8 mouse cellular contexts compared by ENCODE assay signal in the genomic region with DNA sequence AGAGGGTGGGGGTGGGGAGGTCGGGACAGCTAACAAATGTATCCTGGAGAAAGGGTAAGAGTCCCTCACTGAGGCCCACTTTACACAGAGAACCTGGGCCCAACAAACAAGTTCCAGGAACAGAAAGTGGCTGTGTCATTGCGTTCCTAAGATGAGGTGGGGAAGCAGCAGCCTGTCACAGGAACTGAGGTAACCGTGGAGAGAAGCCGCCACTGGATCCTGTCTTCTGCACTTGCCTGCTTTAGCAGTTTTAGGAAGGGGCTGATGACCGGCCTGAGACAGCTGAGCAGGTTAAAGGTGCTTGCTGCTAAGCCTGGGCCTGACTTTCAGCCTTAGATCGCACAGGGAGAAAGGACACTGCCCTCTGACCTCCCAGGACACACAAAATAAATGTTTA. TPM values are rescaled to one million over a fixed set of nuclear protein-coding genes. Genes with fewer than 3 reads are reported as not detected.
DNase-seq lines count a peak whose midpoint lies in the region; ATAC-seq and TF ChIP-seq lines count a peak whose summit lies in the region.

No protein-coding gene starts in this region.

- peak overlapping the region; percentile 14; the same call in 1 of the 2 replicates for H3K9ac ChIP-seq in heart, embryonic 16.5 days (ENCODE audit: low read length)

- no peaks in the 10 kb centered on the region for H3K27me3 ChIP-seq in E14TG2a.4 (ENCODE audit: insufficient read depth, low read length)
- H3K27me3 ChIP-seq in heart, embryonic 16.5 days (ENCODE audit: control insufficient read depth, insufficient read depth, low read length), result no peaks in the 10 kb centered on the region

- no peak for TF ChIP-seq CTCF in E14TG2a.4 (conservative IDR thresholded peaks at IDR 0.05; ENCODE audit: low read length)

- H3K36me3 ChIP-seq in E14TG2a.4 (ENCODE audit: insufficient read depth, low read length), result no peaks in the 10 kb centered on the region
- no peaks in the 10 kb centered on the region for H3K36me3 ChIP-seq in heart, embryonic 16.5 days (ENCODE audit: control insufficient read depth, insufficient read depth)

- peak overlapping the region; percentile 33; the same call in 1 of the 2 replicates for H3K4me2 ChIP-seq in heart, embryonic 16.5 days (ENCODE audit: low read depth, low read length)

- 29% methylated on average over 6 of the region's 6 CpGs for WGBS in heart, embryonic 16.5 days

- peak overlapping the region; percentile 96 for H3K27ac ChIP-seq in brown adipose tissue, adult 24 weeks (replicated peaks; ENCODE audit: low read depth, low read length)
- H3K27ac ChIP-seq in heart, embryonic 16.5 days (ENCODE audit: low read length), result peak overlapping the region; percentile 100

- intact Hi-C loops in left cerebral cortex, postnatal 10 days (cut with DNase I), result no loop called here
- intact Hi-C loops in left cerebral cortex, postnatal 14 days (cut with DNase I), result no loop called here

- H3K4me1 ChIP-seq in E14TG2a.4 (replicated peaks; ENCODE audit: low read depth, low read length), result peaks cover 76% of the 10 kb centered on the region
- peaks cover 54% of the 10 kb centered on the region for H3K4me1 ChIP-seq in brown adipose tissue, adult 24 weeks (ENCODE audit: control insufficient read depth, insufficient read depth, insufficient read length, low read length)
- H3K4me1 ChIP-seq in heart, embryonic 16.5 days (ENCODE audit: control insufficient read depth, insufficient read depth, low read length), result peaks cover 64% of the 10 kb centered on the region

- peak overlapping the region; percentile 92 for H3K4me3 ChIP-seq in E14TG2a.4 (replicated peaks; ENCODE audit: low read length)
- no peak overlapping the region for H3K4me3 ChIP-seq in brown adipose tissue, adult 24 weeks (ENCODE audit: insufficient read depth, low read depth, low read length)
- no peak overlapping the region for H3K4me3 ChIP-seq in heart, embryonic 16.5 days (ENCODE audit: low read length)

- peak; percentile 69 for DNase-seq in liver
- DNase-seq in naive thymus-derived CD4-positive, alpha-beta T cell, adult 2 months (ENCODE audit: low read depth), result peak; percentile 62
- no peak for DNase-seq in left cerebral cortex, postnatal 10 days (ENCODE audit: extremely low spot score in 1 of 2, low spot score in 2 of 2)
- no peak for DNase-seq in left cerebral cortex, postnatal 14 days (ENCODE audit: low spot score in 2 of 2)
- DNase-seq in urinary bladder, postnatal 25 days (ENCODE audit: low spot score), result no peak

- no peaks in the 10 kb centered on the region for H3K9me3 ChIP-seq in E14TG2a.4 (ENCODE audit: low read length)
- H3K9me3 ChIP-seq in heart, embryonic 16.5 days (replicated peaks; ENCODE audit: control insufficient read depth, low read length), result no peaks in the 10 kb centered on the region

- ATAC-seq in heart, embryonic 16.5 days (replicated peaks; ENCODE audit: extremely low read depth, insufficient read depth, low FRiP score), result no peak

RNA-seq across cellular contexts. Expression of gene Scyl1, which starts 35.6 kb away (rescaled TPM):
- 49.2 and 54.3 TPM in 2 replicates for polyA plus RNA-seq in brown adipose tissue, adult 24 weeks (2012; ENCODE audit: insufficient read depth, insufficient read length, missing spikeins)
- polyA plus RNA-seq in heart, embryonic 16.5 days (2015; fragmentation: Nextera tagmentation; extraction: Ambion mirVana), result 62.1 and 66.6 TPM in 2 replicates
- total RNA-seq in left cerebral cortex, postnatal 10 days (2021), result 10 to 100 TPM; 79.4 to 82.8 TPM
- 10 to 100 TPM; 77.7 to 79.5 TPM for total RNA-seq in left cerebral cortex, postnatal 14 days (2021)

Comparison
In these comparisons a context has a peak if more than half of its experiments do, and no peak if none do; other contexts are left out.
1. DNase-seq: peak in liver (single experiment) and naive thymus-derived CD4-positive, alpha-beta T cell, adult 2 months (single experiment); none in left cerebral cortex, postnatal 10 days (0 of 2), left cerebral cortex, postnatal 14 days (0 of 2) and urinary bladder, postnatal 25 days (single experiment).